Mouse (Mus musculus) liver, adult 2 months (tissue): Measurements from ENCODE around the gene Lhx6. TPM values are rescaled to one million over a fixed set of nuclear protein-coding genes. Genes with fewer than 3 reads are reported as not detected.

Source experiments
- DNase-seq: peaks from one replicate; pipeline ENCODE4 v3.0.0-alpha.2; 2011; ENCODE audit warnings: low read depth, low spot score; ENCODE audit errors: extremely low read depth
- H3K27ac ChIP-seq: fragments of 200-500 bp; replicated peaks from 2 replicates; pipeline ENCODE4 v1.5.1; 2012; ENCODE audit warnings: low read depth, mild to moderate bottlenecking, control low read depth, inconsistent platforms, low read length; ENCODE audit not compliant: insufficient read depth
- H3K27me3 ChIP-seq: fragments of 200-500 bp; 2 replicates; pipeline ENCODE4 v1.6.1; 2012; ENCODE audit warnings: mild to moderate bottlenecking, moderate library complexity, low read length, inconsistent platforms; ENCODE audit not compliant: control insufficient read depth, insufficient read depth
- H3K36me3 ChIP-seq: fragments of 200-500 bp; 2 replicates; pipeline ENCODE4 v1.6.1; 2012; ENCODE audit warnings: low read length, inconsistent platforms; ENCODE audit not compliant: control insufficient read depth, insufficient read depth
- H3K4me1 ChIP-seq: fragments of 200-500 bp; 2 replicates; pipeline ENCODE4 v1.6.1; 2011; ENCODE audit warnings: low read length; ENCODE audit not compliant: control insufficient read depth, insufficient read depth
- H3K4me3 ChIP-seq: fragments of 200-500 bp; 2 replicates; pipeline ENCODE4 v1.5.1; 2011; ENCODE audit warnings: low read depth, mild to moderate bottlenecking, control low read depth, low read length, moderate library complexity; ENCODE audit not compliant: insufficient read depth
- H3K79me2 ChIP-seq: fragments of 200-500 bp; 2 replicates; pipeline ENCODE4 v1.6.1; 2012; ENCODE audit warnings: inconsistent platforms, mild to moderate bottlenecking, low read length, moderate library complexity; ENCODE audit not compliant: control insufficient read depth, insufficient read depth
- H3K9ac ChIP-seq: fragments of 200-500 bp; 2 replicates; pipeline ENCODE4 v1.6.1; 2012; ENCODE audit warnings: low read depth, mild to moderate bottlenecking, control low read depth, inconsistent platforms, low read length
- CTCF ChIP-seq: fragments of 200-500 bp; IDR thresholded peaks from 2 replicates; pipeline ENCODE4 v1.5.1; 2011; ENCODE audit warnings: low read depth, low read length, control low read depth
- POLR2A ChIP-seq: fragments of 200-500 bp; IDR thresholded peaks from 2 replicates; pipeline ENCODE4 v1.6.1; 2011; ENCODE audit warnings: low read length, control low read depth; ENCODE audit not compliant: insufficient read depth; ENCODE audit errors: extremely low read depth
- WGBS: fragments of 180-500 bp; shearing (Covaris S2); methylation state at CpG from one replicate; pipeline ENCODE4 v1.1.7; 2018; 5-methylcytosine and 5-hydroxymethylcytosine counted together
- polyA plus RNA-seq: library from polyadenylated mRNA; depleted of rRNA; stranded (reverse); fragments of >200 nt; gene quantifications from 2 replicates; pipeline ENCODE4 v1.2.3, GENCODE M21; 2012
- total RNA-seq: library from RNA; depleted of rRNA; stranded (reverse); fragments of >200 nt; gene quantifications from 2 replicates; pipeline ENCODE4 v1.2.3, GENCODE M21; 2014

Gene Lhx6
- total and polyA plus RNA-seq, 2 experiments, result 0.37 to 3.0 TPM

DNA sequence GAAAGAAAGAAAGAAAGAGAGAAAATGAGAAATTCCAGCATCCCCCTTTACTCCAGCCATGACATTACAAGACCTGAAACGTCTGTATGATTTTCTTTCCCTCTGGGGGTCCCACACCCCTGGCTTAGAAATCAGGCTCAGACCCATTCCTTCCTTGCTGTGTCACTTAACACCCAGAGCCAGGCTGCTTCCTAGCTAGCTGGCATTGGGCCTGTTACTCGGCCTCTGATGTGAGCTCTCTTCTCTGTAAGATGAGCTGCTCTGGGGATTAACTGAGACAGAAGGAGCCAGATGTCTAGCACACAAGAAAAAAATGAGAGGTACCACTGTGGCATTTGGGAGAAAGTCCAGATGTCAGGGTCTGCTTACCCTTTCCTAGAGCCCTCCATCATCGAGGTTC lies 49.0 kb downstream of the Lhx6 start:
- Histone ChIP-seq H3K36me3 (no peaks in the 10 kb centered on the region), H3K27ac (no peak overlapping the region), H3K9ac (no peak overlapping the region), H3K4me3 (no peak overlapping the region), H3K4me1 (no peaks in the 10 kb centered on the region), H3K27me3 (no peaks in the 10 kb centered on the region), H3K79me2 (no peaks in the 10 kb centered on the region)
- TF ChIP-seq POLR2A (no peak), CTCF (no peak)
- 85% methylated on average over 3 of the region's 3 CpGs for WGBS
- DNase-seq, result no peak

- Histone ChIP-seq H3K9ac (no peak overlapping the region), H3K4me3 (no peak overlapping the region), H3K79me2 (peaks cover under 1% of the 10 kb centered on the region; the same call in 1 of the 2 replicates), H3K36me3 (no peaks in the 10 kb centered on the region), H3K4me1 (0 out of 2 replicates have a peak, but pooled peaks cover under 1% of the 10 kb centered on the region), H3K27ac (no peak overlapping the region), H3K27me3 (no peaks in the 10 kb centered on the region)
- DNase-seq, result no peak
- 65% methylated on average over 3 of the region's 3 CpGs for WGBS
- no peak for TF ChIP-seq CTCF
- TF ChIP-seq POLR2A, result no peak
Measured at GRCm38 (mm10) chr2:36053249-36053648, 52.0 kb downstream of the Lhx6 start.

DNA sequence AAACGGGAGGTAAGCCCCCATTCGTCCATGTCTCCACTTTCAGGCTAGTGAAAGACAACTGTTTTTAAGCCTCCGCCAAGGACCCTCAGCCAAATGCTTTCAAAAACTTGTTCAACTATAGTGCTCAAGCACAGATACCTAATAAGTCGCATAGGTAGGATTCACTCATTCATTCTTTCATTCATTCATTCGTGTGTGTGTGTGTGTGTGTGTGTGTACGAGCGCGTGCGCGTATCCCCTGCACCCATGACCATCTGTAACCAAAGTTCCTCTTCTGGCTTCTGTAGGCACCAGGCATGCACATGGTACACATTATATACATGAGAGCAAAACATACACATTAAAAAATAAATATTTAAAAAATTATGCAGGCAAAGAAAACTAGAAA lies 55.6 kb downstream of the Lhx6 start:
- Histone ChIP-seq H3K36me3 (no peaks in the 10 kb centered on the region), H3K4me1 (peaks cover 6% of the 10 kb centered on the region), H3K27me3 (no peaks in the 10 kb centered on the region), H3K27ac (no peak overlapping the region), H3K79me2 (peaks cover 25% of the 10 kb centered on the region), H3K9ac (no peak overlapping the region), H3K4me3 (no peak overlapping the region)
- 49% methylated on average over 10 of the region's 10 CpGs for WGBS
- TF ChIP-seq CTCF, result no peak
- no peak for TF ChIP-seq POLR2A
- no peak for DNase-seq

- DNase-seq, result peak; percentile 93
- Histone ChIP-seq H3K27me3 (no peaks in the 10 kb centered on the region), H3K36me3 (peaks cover 1% of the 10 kb centered on the region; the same call in 1 of the 2 replicates), H3K4me3 (peak within 1 kb of the TSS; percentile 63), H3K27ac (peak within 1 kb of the TSS; percentile 82), H3K79me2 (peaks cover 29% of the 10 kb centered on the region), H3K4me1 (peaks cover 6% of the 10 kb centered on the region), H3K9ac (peak within 1 kb of the TSS; percentile 91)
- TF ChIP-seq POLR2A (peak; percentile 86), CTCF (no peak)
- WGBS, result under 1% methylated on average over 44 of the region's 44 CpGs
Measured at GRCm38 (mm10) chr2:36048748-36049566, 56.3 kb downstream of the Lhx6 start, which contains the start of the genes Ndufa8 and Morn5. TSS of gene Ndufa8 (minus strand) at chr2:36049406. TSS of gene Morn5 (plus strand) at chr2:36049458.

DNA sequence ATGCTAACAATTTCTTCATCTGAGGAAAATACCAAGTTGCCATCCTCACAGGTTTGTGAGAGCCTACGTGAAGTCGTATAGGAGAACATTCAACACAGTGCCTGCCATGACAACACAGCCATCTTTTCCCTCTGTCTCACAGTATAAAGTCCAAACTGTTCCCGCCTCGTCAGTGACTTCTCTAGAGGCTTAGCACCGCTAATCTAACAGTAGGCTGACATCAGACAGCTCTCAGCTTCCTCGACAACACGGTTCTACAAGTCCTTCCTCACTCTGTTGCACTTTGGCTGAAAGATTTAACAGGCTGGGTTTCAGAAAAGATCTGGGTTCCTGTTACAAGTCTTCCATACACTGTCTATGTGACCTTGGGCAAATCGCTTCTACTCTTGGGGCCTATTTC lies 57.0 kb downstream of the Lhx6 start:
- WGBS, result 9% methylated on average over 8 of the region's 8 CpGs
- Histone ChIP-seq H3K9ac (peak overlapping the region; percentile 83), H3K4me1 (peaks cover 8% of the 10 kb centered on the region), H3K36me3 (peaks cover 5% of the 10 kb centered on the region; the same call in 1 of the 2 replicates), H3K27ac (peak overlapping the region; percentile 70), H3K79me2 (peaks cover 35% of the 10 kb centered on the region), H3K27me3 (no peaks in the 10 kb centered on the region), H3K4me3 (peak overlapping the region; percentile 63)
- peak; percentile 64 for DNase-seq
- no peak for TF ChIP-seq CTCF
- TF ChIP-seq POLR2A, result no peak

DNA sequence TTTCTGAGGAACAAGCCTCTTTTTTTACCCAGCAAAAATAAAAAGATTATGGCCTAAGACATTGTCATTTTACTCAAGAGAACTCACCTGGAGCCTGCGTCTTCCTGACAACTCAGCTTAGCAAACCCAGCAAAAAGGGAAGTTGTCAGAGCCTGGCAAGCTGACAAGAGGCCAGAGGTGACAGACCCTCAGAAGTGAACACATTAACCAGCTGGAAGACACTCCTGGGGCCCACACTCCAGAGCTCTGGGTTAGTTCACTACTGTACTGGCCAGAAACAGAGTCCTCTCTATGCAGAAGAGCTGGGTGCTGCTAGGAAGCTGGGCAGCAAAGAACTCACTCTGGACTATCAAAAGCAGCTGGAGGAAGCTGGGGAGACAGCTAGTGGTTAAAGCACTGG lies 64.3 kb downstream of the Lhx6 start:
- Histone ChIP-seq H3K4me3 (no peak overlapping the region), H3K27me3 (no peaks in the 10 kb centered on the region), H3K4me1 (peaks cover 25% of the 10 kb centered on the region), H3K9ac (peak overlapping the region; percentile 34; the same call in 1 of the 2 replicates), H3K79me2 (peaks cover 22% of the 10 kb centered on the region; the same call in 1 of the 2 replicates), H3K36me3 (peaks cover 32% of the 10 kb centered on the region), H3K27ac (peak overlapping the region; percentile 2; the same call in 1 of the 2 replicates)
- WGBS, result 62% methylated on average over 1 of the region's 1 CpGs
- TF ChIP-seq CTCF (no peak), POLR2A (no peak)
- DNase-seq, result no peak
